Mouse (Mus musculus): ENCODE data around the gene Klhl3.

GRCm38 (mm10) chr13:57984163-57984562, 129.2 kb downstream of the Klhl3 start:
- TF ChIP-seq CTCF (IDR thresholded peaks at IDR 0.05; ENCODE audit: extremely low read depth, insufficient read depth, low read length) (0 out of 2 replicates have a peak, but pooled peaks have one; percentile 9), POLR2A (IDR thresholded peaks at IDR 0.05; ENCODE audit: extremely low read depth, insufficient read depth, low read length) (no peak)
